Comparison of ENCODE assay signal across 9 mouse cellular contexts in genomic region chr1:89302368-89302951, GRCm38 (mm10).
DNase-seq lines count a peak whose midpoint lies in the region; ATAC-seq and TF ChIP-seq lines count a peak whose summit lies in the region.
"Had no signal": no experiment of that assay in that cellular context is flagged by ENCODE, and none has a peak within 500 bp of the region (broad histone marks: within the 10 kb centered on the region; RNA-seq: fewer than 3 reads in every experiment).

No protein-coding gene starts in this region.

- H3K27ac ChIP-seq in cerebellum, adult 2 months (ENCODE audit: insufficient read depth, low read length): no peak overlapping the region
- no peak overlapping the region for H3K27ac ChIP-seq in intestine, embryonic 16.5 days (ENCODE audit: low read length)

- peak in 1 of 2 experiments; percentile 16 for DNase-seq in cerebellum, adult 2 months
- DNase-seq in cerebellum, adult 11-12 months: no peak
- peak; percentile 6 for DNase-seq in thymus, postnatal 25 days
- DNase-seq in thymus, postnatal 10 days (ENCODE audit: low spot score in 2 of 2): no peak
- DNase-seq in lung, postnatal 36 days: peak; percentile 70
- no peak for DNase-seq in urinary bladder, adult 18-20 months (ENCODE audit: low spot score in 2 of 2)
- DNase-seq in adrenal gland, adult 2 months: no peak

- H3K4me2 ChIP-seq in intestine, embryonic 16.5 days (ENCODE audit: low read depth, low read length): peak overlapping the region; percentile 21; the same call in 1 of the 2 replicates

- no peaks in the 10 kb centered on the region for H3K36me3 ChIP-seq in intestine, embryonic 16.5 days (ENCODE audit: control insufficient read depth, insufficient read depth, low read length)

- H3K4me3 ChIP-seq in cerebellum, adult 2 months (replicated peaks; ENCODE audit: insufficient read depth, low read depth, low read length): peak overlapping the region; percentile 35
- no peak overlapping the region for H3K4me3 ChIP-seq in intestine, embryonic 16.5 days (ENCODE audit: low read length)

- no peaks in the 10 kb centered on the region; the same call in 1 of the 2 replicates for H3K9me3 ChIP-seq in intestine, embryonic 16.5 days (ENCODE audit: control insufficient read depth, low read length)

- TF ChIP-seq POLR2A in cerebellum, adult 2 months (IDR thresholded peaks at IDR 0.05; ENCODE audit: borderline replicate concordance, insufficient read depth, low read length): no peak

- no peaks in the 10 kb centered on the region; the same call in 1 of the 2 replicates for H3K27me3 ChIP-seq in cerebellum, adult 2 months (ENCODE audit: control insufficient read depth, insufficient read depth, low read length)
- no peaks in the 10 kb centered on the region for H3K27me3 ChIP-seq in intestine, embryonic 16.5 days (replicated peaks; ENCODE audit: control insufficient read depth, insufficient read depth, low read length)
- H3K27me3 ChIP-seq: CH12.LX had no signal

- ATAC-seq in intestine, embryonic 16.5 days: no peak

- TF ChIP-seq CTCF in cerebellum, adult 2 months (IDR thresholded peaks at IDR 0.05; ENCODE audit: borderline replicate concordance, insufficient read depth, low read depth, low read length): no peak

- 0 out of 2 replicates have a peak overlapping the region, but pooled peaks have one; percentile 22 for H3K9ac ChIP-seq in intestine, embryonic 16.5 days (ENCODE audit: low read depth, low read length)

- WGBS in cerebellum, adult 2 months: 14% methylated on average over 20 of the region's 20 CpGs
- 58% methylated on average over 20 of the region's 20 CpGs for WGBS in intestine, embryonic 16.5 days

- no peaks in the 10 kb centered on the region for H3K4me1 ChIP-seq in cerebellum, adult 2 months (ENCODE audit: control insufficient read depth, insufficient read depth, low read length)
- H3K4me1 ChIP-seq in intestine, embryonic 16.5 days (ENCODE audit: control insufficient read depth, insufficient read depth, low read length): 0 out of 2 replicates have a peak, but pooled peaks cover 4% of the 10 kb centered on the region

Comparison
In these comparisons a context has a peak if more than half of its experiments do, and no peak if none do; other contexts are left out.
1. DNase-seq: peak in thymus, postnatal 25 days (single experiment) and lung, postnatal 36 days (single experiment); none in cerebellum, adult 11-12 months (single experiment), thymus, postnatal 10 days (0 of 2), urinary bladder, adult 18-20 months (0 of 2) and adrenal gland, adult 2 months (single experiment).